ENCODE assay signal across 8 mouse cellular contexts in genomic region chr7:132803962-132804361, GRCm38 (mm10). TPM values are rescaled to one million over a fixed set of nuclear protein-coding genes. Genes with fewer than 3 reads are reported as not detected.
DNase-seq lines count a peak whose midpoint lies in the region; ATAC-seq and TF ChIP-seq lines count a peak whose summit lies in the region.

No protein-coding gene starts in this region.

- peak; percentile 86 for ATAC-seq in common myeloid progenitor, adult 5-6 weeks (replicated peaks; ENCODE audit: low read depth, poor library complexity, severe bottlenecking)
- peak; percentile 56 for ATAC-seq in liver, embryonic 15.5 days (ENCODE audit: insufficient read depth)

- H3K4me2 ChIP-seq in liver, embryonic 15.5 days, result peak overlapping the region; percentile 50; the same call in 1 of the 2 replicates

- WGBS in liver, embryonic 15.5 days (ENCODE audit: insufficient replicate concordance), result 38% methylated on average over 3 of the region's 3 CpGs

- no peaks in the 10 kb centered on the region for H3K9me3 ChIP-seq in liver, embryonic 15.5 days (replicated peaks)

- H3K4me1 ChIP-seq in liver, embryonic 15.5 days (replicated peaks), result peaks cover 94% of the 10 kb centered on the region

- no peaks in the 10 kb centered on the region for H3K27me3 ChIP-seq in liver, embryonic 15.5 days

- H3K4me3 ChIP-seq in gastrocnemius, adult 2 months, result no peak overlapping the region; the same call in 1 of the 2 replicates
- H3K4me3 ChIP-seq in liver, embryonic 15.5 days (replicated peaks), result no peak overlapping the region

- H3K9ac ChIP-seq in liver, embryonic 15.5 days, result no peak overlapping the region

- intact Hi-C loops in gastrocnemius, adult 2 months (cut with DNase I), result no loop called here
- intact Hi-C loops in left cerebral cortex, postnatal 4 days (cut with DNase I), result no loop called here

- peak overlapping the region; percentile 98 for H3K27ac ChIP-seq in gastrocnemius, adult 2 months
- H3K27ac ChIP-seq in liver, embryonic 15.5 days (replicated peaks), result peak overlapping the region; percentile 69

- H3K36me3 ChIP-seq in liver, embryonic 15.5 days (replicated peaks), result 0 out of 2 replicates have a peak, but pooled peaks cover 2% of the 10 kb centered on the region

- peak; percentile 53 for DNase-seq in gastrocnemius, adult 2 months
- DNase-seq in gastrocnemius, postnatal 25 days, result no peak
- DNase-seq in B cell, adult 2 months, result peak; percentile 73 to 76
- DNase-seq in retina, embryonic 14.5 days (ENCODE audit: low spot score), result no peak
- DNase-seq in left cerebral cortex, postnatal 4 days, result no peak
- no peak for DNase-seq in frontal cortex, postnatal 25 days (ENCODE audit: low spot score in 2 of 2)

- TF ChIP-seq CTCF in gastrocnemius, adult 2 months (IDR thresholded peaks at IDR 0.05), result no peak

RNA-seq across cellular contexts. Expression of gene Fam53b, which starts 9.7 kb away (rescaled TPM):
- 10 to 100 TPM; 15.3 to 27.4 TPM for total RNA-seq in gastrocnemius, adult 2 months (2021)
- total RNA-seq in gastrocnemius, postnatal 25 days (2021), result 10 to 100 TPM; 17.0 to 19.0 TPM
- 10.6 and 19.9 TPM in 2 replicates for total RNA-seq in common myeloid progenitor, adult 5-6 weeks (2017)
- 25.5 and 28.0 TPM in 2 replicates for polyA plus RNA-seq in liver, embryonic 15.5 days (2015; fragmentation: Nextera tagmentation; extraction: Ambion mirVana)
- total RNA-seq in left cerebral cortex, postnatal 4 days (2021), result 10 to 100 TPM; 13.4 to 13.8 TPM

RNA-seq across cellular contexts. Expression of gene Eef1akmt2, which starts 48.5 kb away (rescaled TPM):
- 1 to 10 TPM; 5.9 to 6.2 TPM for total RNA-seq in gastrocnemius, adult 2 months (2021)
- 1 to 10 TPM; 5.5 to 8.3 TPM for total RNA-seq in gastrocnemius, postnatal 25 days (2021)
- 56.3 and 77.1 TPM in 2 replicates for total RNA-seq in common myeloid progenitor, adult 5-6 weeks (2017)
- 15.6 and 17.2 TPM in 2 replicates for polyA plus RNA-seq in liver, embryonic 15.5 days (2015; fragmentation: Nextera tagmentation; extraction: Ambion mirVana)
- total RNA-seq in left cerebral cortex, postnatal 4 days (2021), result 10 to 100 TPM; 41.2 to 41.6 TPM

RNA-seq across cellular contexts. Expression of gene Abraxas2, which starts 55.1 kb away (rescaled TPM):
- 10 to 100 TPM; 24.0 to 24.1 TPM for total RNA-seq in gastrocnemius, adult 2 months (2021)
- 10 to 100 TPM; 19.8 to 22.5 TPM for total RNA-seq in gastrocnemius, postnatal 25 days (2021)
- 37.6 and 41.9 TPM in 2 replicates for total RNA-seq in common myeloid progenitor, adult 5-6 weeks (2017)
- polyA plus RNA-seq in liver, embryonic 15.5 days (2015; fragmentation: Nextera tagmentation; extraction: Ambion mirVana), result 11.9 and 13.9 TPM in 2 replicates
- 10 to 100 TPM; 27.5 to 29.9 TPM for total RNA-seq in left cerebral cortex, postnatal 4 days (2021)

Comparison
In these comparisons a context has a peak if more than half of its experiments do, and no peak if none do; other contexts are left out.
1. DNase-seq: peak in gastrocnemius, adult 2 months (single experiment) and B cell, adult 2 months (2 of 2); none in gastrocnemius, postnatal 25 days (single experiment), retina, embryonic 14.5 days (single experiment), left cerebral cortex, postnatal 4 days (single experiment) and frontal cortex, postnatal 25 days (0 of 2).